Mouse (Mus musculus) MN1 (cell line): ENCODE measurements around the gene Btbd35f23.
"Not testable (repeated sequence)": the region's sequence is repeated elsewhere in the genome, so short reads cannot be mapped to it uniquely, and the experiment has no call there.

ENCODE experiments used
- DNase-seq: peaks from one replicate; pipeline ENCODE4 v3.0.0-alpha.2; 2016; ENCODE audit warnings: low spot score

Btbd35f23 gene

DNA sequence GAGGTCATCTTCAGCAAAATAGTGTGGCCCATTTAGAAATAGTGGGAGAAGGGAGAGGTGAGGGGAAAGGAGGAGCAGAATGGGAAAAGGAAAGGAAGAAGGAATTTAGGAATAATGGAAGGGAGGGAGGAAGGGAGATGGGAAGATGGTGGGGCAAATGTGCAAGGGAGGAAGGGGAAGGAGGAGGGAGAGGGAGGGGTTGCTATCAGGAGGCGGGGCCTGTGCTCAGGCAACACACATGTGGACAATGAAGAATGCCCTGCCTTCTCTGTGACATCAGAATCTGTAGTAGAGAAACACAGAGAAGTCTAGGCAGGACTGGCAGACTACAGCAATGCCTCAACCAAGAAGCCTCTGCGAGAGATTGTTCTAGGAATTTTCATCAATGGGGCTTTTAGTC, at the start of gene Btbd35f23:
Gene Btbd35f23, plus strand, starts transcription at position 301 of the 400 bp plus-strand sequence.
- not testable (repeated sequence) for DNase-seq
